Mouse (Mus musculus) hindbrain, embryonic 16.5 days (tissue): ENCODE measurements at regions not wholly inside any gene's neighbourhood (a gene's known extent, or its start where the extent isn't known, plus 50 kb on each side); places are given as distances from the start of the nearest gene placed in this dataset.
"Not testable (repeated sequence)": the region's sequence is repeated elsewhere in the genome, so short reads cannot be mapped to it uniquely, and the experiment has no call there.

Source experiments
- ATAC-seq: fragments of 200-750 bp; cut with Nextera tagmentation; 2 replicates; pipeline ENCODE4 v1.8.0; 2017; ENCODE audit warnings: moderate TSS enrichment, moderate library complexity
- H3K27ac ChIP-seq: fragments of 300-500 bp; sonication (generic); 2 replicates; pipeline ENCODE4 v1.5.1; 2014; ENCODE audit warnings: low read depth, mild to moderate bottlenecking, control low read depth, low read length, moderate library complexity
- H3K27me3 ChIP-seq: fragments of 300-500 bp; sonication (generic); replicated peaks from 2 replicates; pipeline ENCODE4 v1.6.1; 2014; ENCODE audit warnings: low read length; ENCODE audit not compliant: control insufficient read depth, insufficient read depth
- H3K36me3 ChIP-seq: fragments of 300-500 bp; sonication (generic); 2 replicates; pipeline ENCODE4 v1.6.1; 2014; ENCODE audit warnings: mild to moderate bottlenecking, low read length, moderate library complexity, mixed read lengths; ENCODE audit not compliant: control insufficient read depth, insufficient read depth
- H3K4me1 ChIP-seq: fragments of 300-500 bp; sonication (generic); 2 replicates; pipeline ENCODE4 v1.6.1; 2014; ENCODE audit warnings: low read depth, low read length; ENCODE audit not compliant: control insufficient read depth, insufficient read depth
- H3K4me2 ChIP-seq: fragments of 300-500 bp; sonication (generic); 2 replicates; pipeline ENCODE4 v1.6.1; 2014; ENCODE audit warnings: mild to moderate bottlenecking, low read length, control low read depth, moderate library complexity
- H3K4me3 ChIP-seq: fragments of 300-500 bp; sonication (generic); 2 replicates; pipeline ENCODE4 v1.5.1; 2014; ENCODE audit warnings: mild to moderate bottlenecking, low read length, control low read depth, moderate library complexity
- H3K9ac ChIP-seq: fragments of 300-500 bp; sonication (generic); 2 replicates; pipeline ENCODE4 v1.6.1; 2014; ENCODE audit warnings: low read depth, mild to moderate bottlenecking, control low read depth, low read length, moderate library complexity
- H3K9me3 ChIP-seq: fragments of 300-500 bp; sonication (generic); 2 replicates; pipeline ENCODE4 v1.6.1; 2014; ENCODE audit warnings: mild to moderate bottlenecking, low read length, moderate library complexity; ENCODE audit not compliant: control insufficient read depth
- WGBS: fragments of 180-500 bp; shearing (Covaris S2); extraction: QIAGEN DNeasy Blood & Tissue Kit; methylation state at CpG from one replicate; pipeline ENCODE4 v1.1.7; 2014; 5-methylcytosine and 5-hydroxymethylcytosine counted together

DNA sequence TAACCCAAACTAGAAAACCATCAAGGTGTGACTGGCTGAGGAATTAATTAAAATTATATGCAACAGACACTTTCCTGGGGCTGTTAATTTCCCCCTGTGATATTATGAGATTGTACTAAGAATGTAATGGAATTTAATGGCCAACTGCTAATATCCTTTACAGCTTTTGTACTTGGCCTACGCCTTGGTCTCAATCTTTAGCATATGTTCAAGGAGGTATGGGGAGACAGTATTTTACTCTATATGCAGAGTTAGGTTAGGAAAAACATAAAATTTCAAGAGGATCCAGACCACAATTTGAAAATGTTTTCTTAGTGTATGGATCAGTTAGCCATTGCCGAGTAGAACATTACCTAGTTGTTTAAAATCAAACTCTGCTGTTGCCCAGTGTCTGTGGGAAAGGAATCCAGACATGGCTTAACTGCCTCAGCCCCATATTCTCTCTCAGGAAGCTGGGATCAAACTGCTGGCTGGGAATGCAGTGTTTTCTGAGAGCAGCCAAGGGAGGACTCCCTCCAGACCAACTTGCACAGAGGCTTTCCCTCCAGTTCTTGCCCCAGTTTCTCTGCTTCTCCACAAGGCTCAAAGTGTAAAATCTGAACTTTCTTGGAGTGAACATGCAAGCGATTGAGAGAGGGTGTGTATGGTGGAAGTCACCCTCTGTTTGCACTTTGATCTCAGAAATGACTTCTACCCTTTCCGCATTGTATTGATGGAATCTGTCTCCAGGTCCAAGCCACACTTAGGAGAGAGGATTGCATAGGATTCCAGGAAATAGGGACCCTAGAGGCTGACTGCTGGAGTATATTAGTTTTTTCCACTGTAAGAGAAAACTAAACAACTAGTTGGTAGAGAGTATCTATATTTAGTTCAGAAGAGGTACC lies 294.6 kb downstream of the Hace1 start:
- ATAC-seq: no peak
- no peak overlapping the region for H3K4me2 ChIP-seq
- H3K36me3 ChIP-seq: no peaks in the 10 kb centered on the region
- 90% methylated on average over 4 of the region's 4 CpGs for WGBS
- H3K27ac ChIP-seq: no peak overlapping the region
- peaks cover 4% of the 10 kb centered on the region; the same call in 1 of the 2 replicates for H3K4me1 ChIP-seq
- H3K9me3 ChIP-seq: no peaks in the 10 kb centered on the region
- H3K27me3 ChIP-seq: no peaks in the 10 kb centered on the region
- no peak overlapping the region for H3K4me3 ChIP-seq
- H3K9ac ChIP-seq: no peak overlapping the region

DNA sequence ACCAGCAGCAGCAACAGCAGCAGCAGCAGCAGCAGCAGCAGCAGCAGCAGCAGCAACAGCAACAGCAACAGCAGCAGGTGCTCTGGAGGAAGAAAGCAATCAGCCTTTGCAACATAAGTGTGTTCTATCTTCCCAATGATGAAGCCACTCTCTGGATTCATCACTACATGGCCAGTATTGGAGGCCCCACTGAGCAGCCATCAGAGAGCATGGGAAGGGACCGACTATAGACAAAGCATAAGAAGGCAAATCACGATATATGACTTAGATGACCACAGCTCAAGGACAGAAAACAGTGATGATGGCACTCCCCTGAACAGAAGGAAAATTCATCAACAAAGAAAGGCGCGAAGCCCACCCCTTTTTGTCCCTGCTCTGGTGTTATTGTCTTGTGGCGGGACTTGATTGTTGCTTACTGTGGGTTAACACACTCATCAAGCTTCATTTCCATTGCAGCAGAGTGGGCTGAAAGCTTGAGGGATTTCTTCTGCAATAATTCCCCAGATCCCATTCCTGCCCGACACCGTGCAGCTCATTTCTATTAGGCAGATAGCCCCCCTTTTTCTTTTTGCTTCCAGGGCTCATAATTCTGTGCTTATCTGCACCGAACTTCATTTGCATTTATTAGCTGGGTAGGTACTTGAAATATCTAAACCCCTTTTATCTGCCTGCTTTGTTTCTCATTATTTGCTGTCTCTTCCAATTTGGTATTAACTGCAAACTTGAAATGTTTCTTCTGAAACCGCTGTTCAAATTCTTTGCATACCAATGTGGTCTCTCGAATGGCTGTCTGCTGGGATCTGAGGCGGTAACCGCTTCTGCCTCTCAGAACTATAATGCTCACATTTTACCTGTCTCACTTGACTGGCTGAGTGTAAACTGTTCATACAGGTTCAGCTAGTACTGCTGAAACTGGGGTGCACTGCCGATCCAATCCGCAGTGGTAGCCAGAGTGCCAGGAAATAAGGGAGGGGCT lies 296.5 kb downstream of the Hace1 start:
- Histone ChIP-seq H3K9me3 (no peaks in the 10 kb centered on the region), H3K4me1 (peaks cover 4% of the 10 kb centered on the region; the same call in 1 of the 2 replicates), H3K9ac (0 out of 2 replicates have a peak overlapping the region, but pooled peaks have one; percentile 22), H3K27me3 (no peaks in the 10 kb centered on the region), H3K27ac (peak overlapping the region; percentile 70), H3K36me3 (no peaks in the 10 kb centered on the region), H3K4me2 (peak overlapping the region; percentile 13), H3K4me3 (no peak overlapping the region)
- ATAC-seq: peak; percentile 80
- 53% methylated on average over 14 of the region's 14 CpGs for WGBS

DNA sequence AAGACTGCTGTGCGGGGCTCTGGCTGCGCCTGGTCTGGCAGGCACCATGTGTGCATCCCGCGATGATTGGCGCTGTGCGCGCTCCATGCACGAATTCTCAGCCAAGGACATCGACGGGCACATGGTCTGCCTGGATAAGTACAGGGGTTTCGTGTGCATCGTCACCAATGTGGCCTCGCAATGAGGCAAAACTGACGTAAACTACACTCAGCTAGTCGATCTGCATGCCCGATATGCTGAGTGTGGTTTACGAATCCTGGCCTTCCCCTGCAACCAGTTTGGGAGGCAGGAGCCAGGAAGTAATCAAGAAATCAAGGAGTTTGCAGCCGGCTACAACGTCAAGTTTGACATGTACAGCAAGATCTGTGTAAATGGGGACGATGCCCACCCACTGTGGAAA lies 297.7 kb downstream of the Hace1 start:
- not testable (repeated sequence) for H3K9ac ChIP-seq, H3K4me3 ChIP-seq, H3K27me3 ChIP-seq, ATAC-seq, H3K4me2 ChIP-seq, H3K4me1 ChIP-seq, H3K9me3 ChIP-seq, H3K36me3 ChIP-seq, H3K27ac ChIP-seq
- 96% methylated on average over 19 of the region's 20 CpGs for WGBS

DNA sequence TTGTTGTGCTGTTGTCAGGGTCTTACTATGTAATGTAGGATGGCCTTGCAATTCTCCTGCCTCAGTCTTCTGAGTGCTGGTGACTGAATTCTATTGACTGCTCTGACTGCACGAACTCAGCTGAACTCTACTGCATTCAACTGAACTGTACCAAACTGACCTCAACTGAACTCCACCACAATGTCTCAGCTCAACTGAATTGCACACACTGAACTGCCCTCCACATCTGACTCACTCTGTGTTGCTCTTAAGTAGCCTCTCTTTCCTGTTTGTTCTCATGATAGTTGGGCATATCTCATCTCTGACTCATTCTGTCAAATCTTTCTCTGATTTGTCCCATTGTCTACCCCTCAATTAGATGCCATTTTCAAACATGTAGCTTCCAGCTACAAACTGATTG lies 306.1 kb downstream of the Hace1 start:
- no peak for ATAC-seq
- Histone ChIP-seq H3K27ac (no peak overlapping the region), H3K4me2 (no peak overlapping the region), H3K4me1 (no peaks in the 10 kb centered on the region), H3K9me3 (no peaks in the 10 kb centered on the region), H3K27me3 (no peaks in the 10 kb centered on the region), H3K4me3 (no peak overlapping the region), H3K9ac (no peak overlapping the region), H3K36me3 (no peaks in the 10 kb centered on the region)
- WGBS: 69% methylated on average over 1 of the region's 1 CpGs

DNA sequence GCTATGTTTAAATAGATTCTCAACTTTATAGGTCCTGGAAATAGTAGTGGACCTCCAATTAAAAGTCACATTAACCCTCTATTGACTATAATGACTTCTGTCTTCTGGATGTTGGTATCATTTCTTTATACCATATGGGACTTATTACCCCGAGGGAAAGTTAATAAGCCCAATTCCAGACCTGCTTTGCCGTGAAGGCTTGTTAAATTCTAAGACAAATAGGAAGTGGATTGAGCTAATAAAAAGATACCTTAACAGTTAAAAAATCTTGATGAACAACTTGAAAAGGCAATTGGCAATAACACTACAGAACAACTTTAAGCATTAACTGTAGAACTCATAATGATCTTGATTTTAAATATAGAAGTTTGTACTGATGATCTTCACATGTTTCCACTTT lies 309.0 kb downstream of the Hace1 start:
- ATAC-seq: no peak
- Histone ChIP-seq H3K4me3 (no peak overlapping the region), H3K27ac (no peak overlapping the region), H3K27me3 (no peaks in the 10 kb centered on the region), H3K4me2 (no peak overlapping the region), H3K36me3 (no peaks in the 10 kb centered on the region), H3K9me3 (no peaks in the 10 kb centered on the region), H3K9ac (no peak overlapping the region), H3K4me1 (peaks cover 8% of the 10 kb centered on the region)
- WGBS: 77% methylated on average over 2 of the region's 2 CpGs

DNA sequence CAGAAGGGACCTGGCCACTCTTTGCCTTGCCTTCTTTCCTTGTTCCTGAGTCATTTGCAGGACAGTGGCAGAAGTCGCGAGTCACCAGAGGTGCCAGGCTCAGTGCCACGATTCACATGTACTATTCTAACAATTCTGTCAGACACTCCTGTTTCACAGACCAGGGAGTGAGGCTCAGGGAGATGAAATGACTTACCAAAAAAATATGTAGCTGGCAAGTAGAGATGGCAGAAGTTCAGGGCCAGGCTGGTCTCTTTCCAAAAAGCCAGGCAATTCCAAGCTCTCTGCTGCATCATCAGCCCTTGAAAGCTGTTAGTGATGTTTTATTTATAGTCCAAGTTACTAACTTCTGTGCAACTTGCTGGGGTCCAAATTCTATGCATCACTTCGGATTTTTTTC lies 311.2 kb downstream of the Hace1 start:
- H3K36me3 ChIP-seq: no peaks in the 10 kb centered on the region
- H3K9me3 ChIP-seq: no peaks in the 10 kb centered on the region
- no peak overlapping the region for H3K4me3 ChIP-seq
- peaks cover 8% of the 10 kb centered on the region for H3K4me1 ChIP-seq
- H3K4me2 ChIP-seq: peak overlapping the region; percentile 10; the same call in 1 of the 2 replicates
- H3K27me3 ChIP-seq: no peaks in the 10 kb centered on the region
- ATAC-seq: peak; percentile 17; the same call in 1 of the 2 replicates
- WGBS: 55% methylated on average over 4 of the region's 4 CpGs
- no peak overlapping the region; the same call in 1 of the 2 replicates for H3K27ac ChIP-seq
- no peak overlapping the region for H3K9ac ChIP-seq

DNA sequence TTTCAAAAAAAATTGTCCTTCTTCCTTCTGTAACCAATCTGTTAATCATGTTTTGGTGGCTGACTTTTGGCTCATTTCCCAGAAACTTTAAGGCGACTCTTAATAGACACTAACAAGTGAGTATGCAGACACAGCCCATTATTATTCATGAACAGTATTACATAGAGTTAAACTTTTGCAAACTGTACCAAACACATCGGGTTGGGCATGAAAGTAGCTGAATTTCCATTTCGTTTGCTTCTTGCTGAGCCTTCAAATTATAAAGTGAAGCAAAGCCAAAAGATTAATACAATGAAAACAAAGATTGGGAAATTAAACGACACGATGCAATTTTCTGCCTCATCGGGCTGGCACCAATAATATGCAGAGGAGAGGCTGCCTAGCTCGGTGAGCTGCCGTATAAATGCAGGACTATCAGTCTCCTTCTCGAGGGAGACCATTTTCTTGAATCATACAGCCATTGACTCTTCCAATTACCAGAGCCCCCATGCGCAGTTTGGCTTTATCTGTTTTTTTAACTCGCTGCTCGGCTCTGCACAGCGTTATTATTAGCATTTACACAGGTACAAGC lies 311.8 kb downstream of the Hace1 start:
- Histone ChIP-seq H3K4me1 (peaks cover 8% of the 10 kb centered on the region), H3K36me3 (no peaks in the 10 kb centered on the region), H3K9me3 (no peaks in the 10 kb centered on the region), H3K4me3 (peak overlapping the region; percentile 3), H3K27ac (no peak overlapping the region; the same call in 1 of the 2 replicates), H3K4me2 (peak overlapping the region; percentile 47), H3K9ac (peak overlapping the region; percentile 14; the same call in 1 of the 2 replicates), H3K27me3 (no peaks in the 10 kb centered on the region)
- peak; percentile 91 for ATAC-seq
- 26% methylated on average over 13 of the region's 13 CpGs for WGBS

DNA sequence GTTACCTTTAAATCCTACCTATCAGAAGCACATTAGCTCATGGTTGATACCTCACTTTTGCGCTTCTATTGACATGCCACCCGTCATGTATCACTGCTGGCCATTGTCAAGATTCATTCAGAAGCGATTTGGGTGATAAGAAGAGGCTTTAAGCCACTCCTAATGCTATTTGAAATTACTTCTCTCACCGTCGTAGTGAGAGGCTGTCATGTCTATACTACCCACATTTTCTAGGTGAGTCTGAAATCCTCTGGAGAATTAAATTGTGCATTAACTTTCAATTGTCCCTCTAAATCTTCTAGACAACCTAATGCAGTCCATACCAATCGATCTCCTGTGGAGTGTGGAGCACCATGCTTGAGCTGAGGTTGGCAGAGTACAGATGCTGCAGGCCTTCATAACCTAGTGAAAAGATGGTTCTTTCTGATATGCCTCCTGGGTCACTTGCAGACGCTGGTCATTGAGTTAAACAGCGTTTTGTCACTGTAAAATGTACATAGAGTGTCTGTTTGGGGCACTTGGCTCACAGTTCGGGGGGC lies 312.5 kb downstream of the Hace1 start:
- ATAC-seq: peak; percentile 40; the same call in 1 of the 2 replicates
- Histone ChIP-seq H3K9ac (no peak overlapping the region; the same call in 1 of the 2 replicates), H3K9me3 (no peaks in the 10 kb centered on the region), H3K4me1 (peaks cover 8% of the 10 kb centered on the region), H3K4me3 (no peak overlapping the region; the same call in 1 of the 2 replicates), H3K27me3 (no peaks in the 10 kb centered on the region), H3K27ac (peak overlapping the region; percentile 48; the same call in 1 of the 2 replicates), H3K4me2 (peak overlapping the region; percentile 47), H3K36me3 (no peaks in the 10 kb centered on the region)
- 69% methylated on average over 9 of the region's 9 CpGs for WGBS
